Mouse (Mus musculus) adrenal gland, adult 2 months (tissue): Measurements from ENCODE around the gene Sufu. TPM values are rescaled to one million over a fixed set of nuclear protein-coding genes. Genes with fewer than 3 reads are reported as not detected.

Experiments
- DNase-seq: peaks from one replicate; pipeline ENCODE4 v3.0.0; 2021
- polyA plus RNA-seq: library from polyadenylated mRNA; depleted of rRNA; stranded (reverse); fragments of >200 nt; gene quantifications from 2 replicates; pipeline ENCODE4 v1.2.3, GENCODE M21; 2012
- total RNA-seq, 2 experiments: library from RNA; stranded (reverse); gene quantifications; 2 replicates each; pipeline ENCODE4 v1.2.3; 2021

Sufu gene
- total and polyA plus RNA-seq, 3 experiments = 17.4 to 24.6 (median 24.5) TPM

DNA sequence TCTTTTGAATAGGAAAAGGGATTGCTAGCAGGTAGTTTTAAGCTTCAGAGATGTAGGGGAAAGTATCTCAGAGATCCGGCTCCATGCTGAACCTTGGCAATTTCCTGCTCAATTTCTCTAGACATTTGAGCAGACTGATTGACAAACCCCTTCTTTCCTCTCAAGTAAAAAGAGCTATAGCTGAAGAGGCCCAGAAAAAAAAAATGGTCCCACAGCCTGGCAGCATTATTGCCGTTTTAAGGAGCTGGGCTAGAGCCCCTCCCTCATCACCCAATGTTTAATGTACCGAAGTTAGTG, 102.8 kb downstream of the Sufu start:
- DNase-seq = no peak

GRCm38 (mm10) chr19:46499836-46500580, 103.3 kb downstream of the Sufu start:
- peak; percentile 97 for DNase-seq

GRCm38 (mm10) chr19:46500581-46501341, 104.1 kb downstream of the Sufu start:
- peak; percentile 69 for DNase-seq

- DNase-seq = peak; percentile 94
Observed at GRCm38 (mm10) chr19:46501401-46502068, 104.8 kb downstream of the Sufu start, which contains the start of gene Trim8. Gene Trim8, plus strand, starts transcription at chr19:46501702.

DNA sequence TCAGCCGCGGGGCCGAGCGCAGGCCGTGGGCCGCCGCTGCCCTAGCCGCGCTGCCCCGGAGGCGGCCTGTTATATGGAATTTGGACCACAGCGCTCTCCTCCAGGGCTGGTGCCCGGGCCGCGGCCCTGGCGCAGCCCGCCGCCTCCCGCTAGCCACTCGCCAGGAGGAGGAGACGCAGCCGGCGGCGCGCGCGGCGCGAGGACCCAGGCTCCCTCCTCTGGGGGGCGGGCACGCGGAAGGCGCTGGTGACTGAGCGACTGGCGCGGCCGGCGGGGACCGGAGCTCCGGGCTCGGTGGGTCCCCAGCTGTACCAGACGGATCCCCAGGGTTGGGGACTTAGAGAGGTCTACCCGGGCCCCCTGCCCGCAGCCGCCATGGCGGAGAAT, 105.4 kb downstream of the Sufu start:
- DNase-seq = peak; percentile 92

DNA sequence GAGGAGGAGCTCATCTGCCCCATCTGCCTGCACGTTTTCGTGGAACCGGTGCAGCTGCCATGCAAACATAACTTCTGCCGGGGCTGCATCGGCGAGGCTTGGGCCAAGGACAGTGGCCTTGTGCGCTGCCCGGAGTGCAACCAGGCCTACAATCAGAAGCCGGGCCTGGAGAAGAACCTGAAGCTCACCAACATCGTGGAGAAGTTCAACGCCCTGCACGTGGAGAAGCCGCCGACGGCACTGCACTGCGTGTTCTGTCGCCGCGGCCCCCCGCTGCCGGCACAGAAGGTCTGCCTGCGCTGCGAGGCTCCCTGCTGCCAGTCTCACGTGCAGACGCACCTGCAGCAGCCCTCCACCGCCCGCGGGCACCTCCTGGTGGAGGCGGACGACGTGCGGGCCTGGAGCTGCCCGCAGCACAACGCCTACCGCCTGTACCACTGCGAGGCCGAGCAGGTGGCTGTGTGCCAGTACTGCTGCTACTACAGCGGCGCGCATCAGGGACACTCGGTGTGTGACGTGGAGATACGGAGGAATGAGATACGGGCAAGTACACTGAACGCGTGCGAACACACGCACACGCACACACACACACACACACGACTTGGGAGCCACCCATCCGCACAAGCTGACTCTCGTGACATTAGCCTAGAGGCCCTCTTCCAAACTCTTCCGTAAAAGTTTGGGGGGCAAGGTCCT, 105.9 kb downstream of the Sufu start:
- peak; percentile 92 for DNase-seq

- peak; percentile 91 for DNase-seq
Observed at GRCm38 (mm10) chr19:46503351-46504084, 106.8 kb downstream of the Sufu start.

DNA sequence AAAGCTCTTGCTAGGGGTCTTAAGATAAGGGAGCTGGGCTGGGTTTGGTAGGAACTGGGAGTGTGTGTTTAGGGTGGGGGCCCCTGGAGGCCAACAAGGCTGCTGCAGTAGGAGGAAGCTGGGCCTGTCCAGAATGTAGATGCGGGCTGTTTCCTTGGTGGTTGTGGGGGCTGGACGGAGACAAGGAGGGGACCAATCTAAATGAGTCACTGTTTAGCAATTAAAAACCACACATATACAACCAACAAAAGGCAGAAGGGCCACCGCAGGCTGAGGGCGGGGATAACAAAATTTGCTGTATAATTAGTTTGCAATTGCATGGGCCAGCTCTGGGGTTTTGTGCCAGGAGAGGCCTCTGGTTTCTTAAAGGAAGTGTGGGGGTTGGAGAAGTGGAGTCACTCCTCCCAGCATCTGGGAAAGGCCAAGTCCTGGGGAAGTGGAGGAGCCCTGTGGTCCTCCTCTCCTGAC, 107.4 kb downstream of the Sufu start:
- DNase-seq = peak; percentile 71

GRCm38 (mm10) chr19:46504822-46505417, 108.2 kb downstream of the Sufu start:
- no peak for DNase-seq

DNA sequence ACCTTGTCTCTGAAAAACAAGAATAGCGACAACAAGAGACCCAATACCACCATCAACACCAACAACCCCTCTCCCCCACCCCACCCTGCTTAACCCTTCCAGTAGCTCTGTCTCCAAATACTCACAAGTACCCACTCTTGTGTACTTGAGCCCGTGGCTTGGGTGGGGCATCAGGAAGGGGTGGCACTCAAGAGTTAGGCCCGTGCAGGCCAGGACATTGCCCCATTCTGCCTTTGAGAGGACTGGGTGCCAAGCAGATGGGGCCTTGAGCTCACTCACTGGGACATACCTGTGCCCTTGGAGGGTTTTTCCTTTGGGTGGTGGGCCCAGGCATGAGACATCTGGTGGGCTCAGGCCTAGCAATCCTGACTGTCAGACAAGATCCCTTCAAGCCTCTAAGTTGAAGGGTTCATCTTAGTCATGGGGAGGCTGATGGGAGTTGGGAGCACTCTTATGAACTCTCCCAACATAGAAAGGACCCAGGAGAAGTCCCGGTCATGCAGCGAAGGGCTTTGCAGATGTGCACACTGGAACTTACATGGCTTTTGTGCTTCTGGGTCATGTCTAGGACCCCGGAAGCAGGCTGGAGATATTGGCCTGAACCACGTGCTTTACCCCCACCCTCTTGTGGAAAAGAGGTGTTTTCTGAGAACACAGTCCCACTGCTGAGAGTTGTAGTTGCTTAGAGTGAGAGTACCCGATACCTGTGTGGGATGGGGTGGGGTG, 109.1 kb downstream of the Sufu start:
- DNase-seq = no peak

GRCm38 (mm10) chr19:46506372-46506717, 109.6 kb downstream of the Sufu start:
- peak; percentile 10 for DNase-seq

- DNase-seq = peak; percentile 15
Observed at GRCm38 (mm10) chr19:46507181-46507581, 110.5 kb downstream of the Sufu start.

- DNase-seq = peak; percentile 37
Observed at GRCm38 (mm10) chr19:46507806-46508205, 111.1 kb downstream of the Sufu start.

GRCm38 (mm10) chr19:46508738-46509137, 112.0 kb downstream of the Sufu start:
- no peak for DNase-seq

DNA sequence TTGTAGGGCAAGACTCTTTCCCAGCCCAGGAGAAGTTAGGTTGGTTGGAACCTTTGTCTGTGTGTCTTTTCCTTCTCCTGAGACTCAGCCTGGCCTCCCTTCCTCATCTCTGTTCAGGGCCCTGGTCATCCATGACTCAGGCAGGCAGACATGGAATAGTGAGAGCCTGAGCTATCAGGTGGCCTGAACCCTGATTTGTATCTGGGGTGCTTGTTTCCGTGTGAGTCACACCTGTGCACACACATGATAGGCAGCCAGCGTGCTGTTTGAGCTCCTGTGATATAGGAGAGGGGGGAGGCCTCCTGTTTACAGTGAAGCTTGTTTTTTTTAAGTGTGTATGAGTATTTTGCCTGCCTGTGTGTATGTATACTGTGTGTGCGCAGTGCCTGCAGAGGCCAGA, 112.5 kb downstream of the Sufu start:
- DNase-seq = peak; percentile 59

- DNase-seq = peak; percentile 7
Observed at GRCm38 (mm10) chr19:46509736-46510135, 113.0 kb downstream of the Sufu start.

GRCm38 (mm10) chr19:46510401-46510800, 113.7 kb downstream of the Sufu start:
- DNase-seq = peak; percentile 48

- DNase-seq = peak; percentile 27
Observed at GRCm38 (mm10) chr19:46510824-46511223, 114.1 kb downstream of the Sufu start.

DNA sequence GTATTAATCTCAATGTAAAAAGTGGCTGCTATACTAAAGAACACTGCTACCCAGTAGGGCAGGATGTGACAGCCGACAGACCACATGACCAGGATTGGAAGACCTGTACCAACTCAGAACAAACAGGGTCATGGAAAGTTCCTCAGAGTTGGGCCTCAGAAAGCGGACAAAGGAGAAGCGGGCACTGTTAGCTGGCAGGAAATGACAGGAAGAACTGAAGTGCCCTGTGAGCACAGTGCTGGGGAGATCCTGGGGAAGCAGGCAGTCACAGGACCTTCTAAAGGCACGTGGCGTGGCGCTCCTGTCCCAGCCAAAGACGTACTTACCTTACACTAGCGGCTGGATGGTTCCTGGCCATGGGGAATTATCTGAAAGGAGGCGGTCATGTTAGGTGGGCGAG, 114.6 kb downstream of the Sufu start:
- peak; percentile 63 for DNase-seq

DNA sequence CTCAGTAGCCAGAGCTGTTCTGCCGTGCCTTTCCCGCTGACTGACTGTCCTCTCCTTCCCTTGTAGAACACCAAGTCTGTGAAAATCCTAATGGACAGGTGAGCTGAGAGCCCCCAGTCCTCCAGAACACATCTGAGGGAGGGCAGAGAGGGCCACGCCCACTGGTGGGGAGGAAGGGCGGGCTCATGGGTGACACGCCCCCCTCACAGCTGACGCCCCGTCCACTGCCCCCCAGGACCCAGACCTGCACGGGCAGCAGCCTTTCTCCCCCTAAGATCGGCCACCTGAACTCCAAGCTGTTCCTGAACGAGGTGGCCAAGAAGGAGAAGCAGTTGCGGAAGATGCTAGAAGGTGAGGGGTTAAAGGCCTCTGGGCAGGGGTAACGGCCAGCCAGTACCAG, 117.7 kb downstream of the Sufu start:
- peak; percentile 14 for DNase-seq
